Mouse (Mus musculus) liver, adult 2 months (tissue): Measurements from ENCODE around the gene Ccdc57. TPM values are rescaled to one million over a fixed set of nuclear protein-coding genes. Genes with fewer than 3 reads are reported as not detected.

Source experiments
- DNase-seq: peaks from one replicate; pipeline ENCODE4 v3.0.0-alpha.2; 2011; ENCODE audit warnings: low read depth, low spot score; ENCODE audit errors: extremely low read depth
- H3K27ac ChIP-seq: fragments of 200-500 bp; replicated peaks from 2 replicates; pipeline ENCODE4 v1.5.1; 2012; ENCODE audit warnings: low read depth, mild to moderate bottlenecking, control low read depth, inconsistent platforms, low read length; ENCODE audit not compliant: insufficient read depth
- H3K27me3 ChIP-seq: fragments of 200-500 bp; 2 replicates; pipeline ENCODE4 v1.6.1; 2012; ENCODE audit warnings: mild to moderate bottlenecking, moderate library complexity, low read length, inconsistent platforms; ENCODE audit not compliant: control insufficient read depth, insufficient read depth
- H3K36me3 ChIP-seq: fragments of 200-500 bp; 2 replicates; pipeline ENCODE4 v1.6.1; 2012; ENCODE audit warnings: low read length, inconsistent platforms; ENCODE audit not compliant: control insufficient read depth, insufficient read depth
- H3K4me1 ChIP-seq: fragments of 200-500 bp; 2 replicates; pipeline ENCODE4 v1.6.1; 2011; ENCODE audit warnings: low read length; ENCODE audit not compliant: control insufficient read depth, insufficient read depth
- H3K4me3 ChIP-seq: fragments of 200-500 bp; 2 replicates; pipeline ENCODE4 v1.5.1; 2011; ENCODE audit warnings: low read depth, mild to moderate bottlenecking, control low read depth, low read length, moderate library complexity; ENCODE audit not compliant: insufficient read depth
- H3K79me2 ChIP-seq: fragments of 200-500 bp; 2 replicates; pipeline ENCODE4 v1.6.1; 2012; ENCODE audit warnings: inconsistent platforms, mild to moderate bottlenecking, low read length, moderate library complexity; ENCODE audit not compliant: control insufficient read depth, insufficient read depth
- H3K9ac ChIP-seq: fragments of 200-500 bp; 2 replicates; pipeline ENCODE4 v1.6.1; 2012; ENCODE audit warnings: low read depth, mild to moderate bottlenecking, control low read depth, inconsistent platforms, low read length
- CTCF ChIP-seq: fragments of 200-500 bp; IDR thresholded peaks from 2 replicates; pipeline ENCODE4 v1.5.1; 2011; ENCODE audit warnings: low read depth, low read length, control low read depth
- POLR2A ChIP-seq: fragments of 200-500 bp; IDR thresholded peaks from 2 replicates; pipeline ENCODE4 v1.6.1; 2011; ENCODE audit warnings: low read length, control low read depth; ENCODE audit not compliant: insufficient read depth; ENCODE audit errors: extremely low read depth
- WGBS: fragments of 180-500 bp; shearing (Covaris S2); methylation state at CpG from one replicate; pipeline ENCODE4 v1.1.7; 2018; 5-methylcytosine and 5-hydroxymethylcytosine counted together
- polyA plus RNA-seq: library from polyadenylated mRNA; depleted of rRNA; stranded (reverse); fragments of >200 nt; gene quantifications from 2 replicates; pipeline ENCODE4 v1.2.3, GENCODE M21; 2012
- total RNA-seq: library from RNA; depleted of rRNA; stranded (reverse); fragments of >200 nt; gene quantifications from 2 replicates; pipeline ENCODE4 v1.2.3, GENCODE M21; 2014

The Ccdc57 gene
- total and polyA plus RNA-seq, 2 experiments: 1.1 to 2.3 TPM

DNA sequence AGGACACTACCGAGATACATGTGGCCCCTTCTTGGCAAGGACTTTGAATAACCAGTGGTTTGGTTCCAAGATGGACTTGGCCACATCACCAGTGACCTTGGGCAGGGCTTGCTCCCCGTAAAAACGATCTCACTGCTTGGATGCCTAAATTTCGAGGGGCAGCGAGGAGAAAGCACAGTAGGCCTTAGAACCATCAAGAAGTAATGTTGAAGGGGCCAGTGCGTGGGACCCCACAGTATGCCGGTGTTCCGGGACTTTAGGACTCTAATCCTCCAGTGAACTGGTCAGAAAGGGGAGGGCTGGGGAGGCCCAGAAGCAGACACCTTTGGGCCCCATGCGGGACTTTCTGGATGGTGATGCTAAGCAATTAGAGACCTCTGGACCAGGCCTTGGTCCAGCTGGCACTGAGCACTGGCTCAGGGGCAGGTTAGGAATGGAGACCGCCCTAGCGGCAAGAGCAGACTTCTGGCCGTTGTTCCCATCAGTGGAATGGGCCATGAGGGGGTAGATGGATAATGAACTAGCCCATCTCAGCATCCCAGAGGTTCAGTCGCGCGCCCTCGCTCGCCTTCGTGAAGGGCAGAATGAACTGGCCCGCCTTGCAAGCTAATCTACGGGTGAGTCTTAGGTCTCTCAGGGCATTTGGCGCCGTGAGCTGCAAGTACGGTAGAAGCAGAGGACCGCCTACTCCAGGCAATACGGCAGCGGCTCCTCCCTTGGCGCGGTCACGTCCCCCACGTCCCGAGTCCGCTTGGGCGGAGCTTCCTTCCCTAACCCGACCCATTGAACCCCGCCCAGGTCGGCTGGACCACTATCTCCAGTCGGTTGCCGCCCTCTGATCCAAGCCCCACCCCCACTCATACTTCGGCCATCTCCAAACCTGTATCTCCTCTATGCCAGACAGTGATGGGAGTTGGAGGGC lies 17.9 kb upstream of the Ccdc57 start:
- Histone ChIP-seq H3K36me3 (no peaks in the 10 kb centered on the region), H3K4me1 (no peaks in the 10 kb centered on the region), H3K79me2 (no peaks in the 10 kb centered on the region), H3K4me3 (peak overlapping the region; percentile 32; the same call in 1 of the 2 replicates), H3K27ac (no peak overlapping the region), H3K9ac (no peak overlapping the region), H3K27me3 (peaks cover 6% of the 10 kb centered on the region)
- DNase-seq: peak; percentile 71
- 5% methylated on average over 39 of the region's 39 CpGs for WGBS
- 0 out of 2 replicates have a peak, but pooled peaks have one; percentile 9 for TF ChIP-seq CTCF
- no peak for TF ChIP-seq POLR2A

DNA sequence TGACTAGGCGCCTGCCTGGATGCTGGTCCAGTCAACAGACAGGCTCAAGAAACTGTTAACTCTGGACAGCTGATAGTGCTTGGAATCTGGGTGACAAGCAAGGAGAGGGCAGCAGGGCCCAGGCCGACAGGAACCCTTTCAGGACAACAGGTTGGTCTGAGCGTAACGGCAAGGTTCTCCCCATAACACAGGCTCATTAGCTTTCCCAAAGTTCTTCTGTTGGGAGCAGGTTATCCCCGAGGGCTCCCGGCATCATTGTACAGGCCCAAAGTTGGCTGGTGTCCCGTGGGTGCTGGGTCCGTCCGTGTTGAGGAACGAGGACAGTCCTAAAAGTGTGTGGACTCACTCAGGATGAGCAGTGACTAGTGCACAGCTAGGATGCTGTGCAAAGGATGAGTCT lies 17.2 kb upstream of the Ccdc57 start:
- Histone ChIP-seq H3K9ac (no peak overlapping the region), H3K36me3 (no peaks in the 10 kb centered on the region), H3K4me3 (no peak overlapping the region), H3K27me3 (peaks cover 6% of the 10 kb centered on the region), H3K27ac (no peak overlapping the region), H3K4me1 (no peaks in the 10 kb centered on the region), H3K79me2 (no peaks in the 10 kb centered on the region)
- no peak for DNase-seq
- TF ChIP-seq CTCF: no peak
- TF ChIP-seq POLR2A: no peak
- 48% methylated on average over 10 of the region's 10 CpGs for WGBS

DNA sequence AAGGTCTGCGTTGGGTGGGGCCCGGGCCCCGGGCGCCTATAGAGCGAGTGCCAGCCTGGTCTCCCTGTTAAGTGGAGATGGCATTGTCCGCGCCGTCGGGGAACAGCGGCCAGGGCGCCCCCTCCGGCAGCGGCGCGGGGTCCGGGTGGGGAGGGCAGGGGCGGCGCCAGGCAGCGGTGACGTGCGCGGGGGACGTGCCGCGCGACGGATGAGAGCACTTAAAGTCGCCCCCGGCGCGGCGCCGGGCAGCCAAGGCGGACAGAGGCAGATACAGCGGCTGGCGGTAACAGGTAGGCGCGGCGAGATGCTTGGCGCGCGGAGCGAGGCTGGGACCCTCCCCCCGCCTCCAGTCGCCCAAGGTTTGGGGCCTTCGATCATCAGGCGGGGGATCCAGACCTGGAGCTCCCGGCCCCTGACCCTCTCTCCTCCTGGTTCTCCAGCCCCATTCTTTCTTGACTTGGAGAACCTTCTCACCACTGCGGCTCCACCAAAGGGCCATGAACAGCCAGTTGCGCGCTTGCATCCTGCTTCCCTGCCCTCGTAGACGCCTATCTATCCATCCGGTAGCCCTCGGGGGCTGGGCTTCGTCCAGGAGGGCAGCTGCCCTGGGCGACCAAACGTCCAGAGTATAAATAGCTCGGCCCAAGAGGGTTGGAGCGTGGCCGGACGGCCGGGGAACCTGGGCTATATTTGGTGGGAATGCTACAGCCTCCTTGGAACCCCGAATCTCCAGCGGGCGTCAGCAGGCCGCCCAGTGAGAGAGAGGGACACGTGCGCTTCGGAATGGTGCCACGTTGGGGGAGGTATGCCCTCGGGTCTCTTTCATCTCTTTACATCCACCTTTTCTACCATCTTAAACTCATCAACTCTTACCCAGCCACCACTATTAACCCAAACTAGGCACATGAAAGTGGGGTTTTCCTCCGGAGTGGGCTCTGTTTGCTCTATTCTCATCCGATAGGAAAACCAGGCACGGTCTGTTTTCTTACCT lies 16.5 kb upstream of the Ccdc57 start:
- Histone ChIP-seq H3K9ac (peak overlapping the region; percentile 38), H3K27ac (no peak overlapping the region)

DNA sequence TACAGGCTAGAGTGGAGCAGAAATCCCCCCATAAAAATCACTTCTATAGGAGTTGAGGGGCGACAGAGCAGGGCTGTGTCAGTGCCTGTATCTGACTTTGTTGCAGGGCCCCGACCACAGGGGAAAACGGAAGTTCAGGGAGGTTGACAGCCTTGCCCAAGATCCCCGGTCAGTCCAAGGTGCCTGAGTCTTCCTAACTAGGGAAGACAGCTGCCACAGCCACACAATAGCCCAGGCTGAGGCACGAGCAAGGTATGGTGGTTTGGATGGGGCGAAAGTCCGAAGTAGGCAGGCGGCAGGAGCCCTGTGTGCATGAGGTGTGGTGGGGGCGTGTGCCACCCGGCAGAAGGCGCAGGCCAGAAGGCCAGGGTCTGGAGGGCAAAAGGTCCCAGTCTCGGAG lies 15.7 kb upstream of the Ccdc57 start, which contains the start of gene Slc16a3:
Gene Slc16a3 (plus strand): TSS at position 153 of the 400 bp plus-strand sequence.
- TF ChIP-seq CTCF (no peak), POLR2A (no peak)
- 20% methylated on average over 12 of the region's 12 CpGs for WGBS
- Histone ChIP-seq H3K9ac (peak within 1 kb of the TSS; percentile 38), H3K79me2 (no peaks in the 10 kb centered on the region), H3K4me3 (peak within 1 kb of the TSS; percentile 26; the same call in 1 of the 2 replicates), H3K36me3 (no peaks in the 10 kb centered on the region), H3K4me1 (no peaks in the 10 kb centered on the region), H3K27me3 (peaks cover 6% of the 10 kb centered on the region), H3K27ac (no peak within 1 kb of the TSS)
- no peak for DNase-seq

More for the DNA sequence above, 16.5 kb upstream of the Ccdc57 start:
- Histone ChIP-seq H3K79me2 (no peaks in the 10 kb centered on the region), H3K27me3 (peaks cover 6% of the 10 kb centered on the region), H3K4me3 (peak overlapping the region; percentile 26; the same call in 1 of the 2 replicates), H3K4me1 (no peaks in the 10 kb centered on the region), H3K36me3 (no peaks in the 10 kb centered on the region)
- DNase-seq: no peak
- no peak for TF ChIP-seq CTCF
- TF ChIP-seq POLR2A: no peak
- WGBS: 7% methylated on average over 75 of the region's 75 CpGs

DNA sequence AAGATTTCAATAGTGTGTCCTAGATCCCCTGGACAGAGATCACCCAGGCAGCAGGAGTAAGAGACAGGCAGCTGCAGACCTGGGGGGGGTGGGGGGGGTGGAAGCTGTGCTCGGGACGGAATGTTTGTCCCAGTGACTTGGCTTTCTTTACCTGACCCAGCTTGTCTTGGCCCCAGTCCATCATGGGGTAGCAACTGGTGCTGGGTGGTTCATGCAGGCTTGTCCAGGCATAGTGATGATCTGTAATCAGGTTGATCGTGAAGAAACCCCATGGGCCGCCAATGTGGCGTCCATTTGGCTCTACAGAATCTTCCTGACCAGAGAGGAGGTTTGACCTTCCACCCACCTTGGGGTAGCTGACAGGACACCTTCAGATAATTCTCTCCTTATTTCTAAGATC lies 13.3 kb upstream of the Ccdc57 start:
- Histone ChIP-seq H3K4me1 (no peaks in the 10 kb centered on the region), H3K4me3 (no peak overlapping the region), H3K36me3 (no peaks in the 10 kb centered on the region), H3K27ac (no peak overlapping the region), H3K9ac (no peak overlapping the region), H3K79me2 (no peaks in the 10 kb centered on the region), H3K27me3 (peaks cover 6% of the 10 kb centered on the region)
- no peak for TF ChIP-seq POLR2A
- no peak for TF ChIP-seq CTCF
- DNase-seq: no peak
- WGBS: 67% methylated on average over 5 of the region's 5 CpGs
